Mouse (Mus musculus) adrenal gland, adult 8-10 months (tissue): ENCODE results near the gene Cdk14. TPM values are rescaled to one million over a fixed set of nuclear protein-coding genes. Genes with fewer than 3 reads are reported as not detected.

Experiments
- DNase-seq: peaks from one replicate; pipeline ENCODE4 v3.0.0; 2022
- total RNA-seq, 4 experiments: library from RNA; stranded (reverse); gene quantifications; 2 replicates each; pipeline ENCODE4 v1.2.4; 2022

Cdk14 gene
- total RNA-seq, 4 experiments from 2014 or later, result 9.9 to 17.4 (median 11.8) TPM

DNA sequence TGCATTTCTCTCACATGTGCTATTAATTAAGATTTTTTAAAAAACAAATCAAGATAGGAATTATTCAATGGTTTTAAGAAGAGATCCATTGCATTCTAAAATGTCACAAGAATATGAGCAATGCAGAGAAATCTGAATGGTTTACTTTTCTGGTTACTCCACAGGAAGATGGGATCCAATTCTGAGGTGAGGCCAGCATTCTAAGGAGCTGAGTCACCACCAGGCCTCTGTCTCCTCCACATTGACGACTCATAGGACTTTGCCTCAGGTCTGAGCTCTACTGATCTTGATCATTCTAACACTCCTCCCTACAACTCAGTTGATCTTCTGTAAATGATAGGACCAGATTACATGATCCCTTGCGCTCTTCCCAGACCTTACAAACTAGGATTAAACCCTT, 239.4 kb downstream of the Cdk14 start:
- DNase-seq, result no peak

DNA sequence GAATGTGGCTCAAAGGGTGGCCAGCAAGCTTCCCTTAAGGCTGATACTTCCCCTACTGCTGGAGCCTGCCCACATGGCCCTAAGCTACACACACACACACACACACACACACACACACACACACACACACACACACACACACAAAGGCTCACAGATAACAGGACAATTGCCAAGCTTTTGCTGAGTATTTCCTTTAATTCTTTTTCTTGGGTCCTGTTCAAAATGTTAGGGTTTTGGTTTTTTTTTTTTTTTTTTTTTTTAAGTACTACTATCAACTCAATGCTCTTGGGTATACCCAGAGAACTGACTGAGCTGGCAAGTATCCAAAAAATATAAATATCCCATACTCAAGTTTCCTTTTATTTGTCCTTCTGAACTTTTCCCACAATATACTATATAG, 239.8 kb downstream of the Cdk14 start:
- DNase-seq, result no peak

DNA sequence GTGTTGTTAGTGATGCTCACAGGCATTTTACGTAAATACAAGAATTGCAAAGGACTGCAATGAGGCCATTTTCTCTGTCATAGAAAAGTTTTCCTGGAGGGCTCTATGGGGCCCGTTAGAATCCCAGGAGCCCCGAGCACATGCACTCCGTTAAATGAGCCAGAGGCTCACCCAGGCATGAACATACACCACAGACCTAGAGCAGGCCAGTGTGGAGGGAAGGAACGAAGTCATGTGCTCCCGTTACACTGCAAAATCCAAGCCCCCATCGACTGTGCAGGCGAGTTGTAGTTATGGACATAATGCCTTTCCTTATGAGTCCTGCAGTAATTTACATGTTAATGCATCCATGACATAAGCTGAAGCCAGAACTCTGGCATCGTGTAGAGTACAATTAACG, 244.1 kb downstream of the Cdk14 start:
- no peak for DNase-seq

DNA sequence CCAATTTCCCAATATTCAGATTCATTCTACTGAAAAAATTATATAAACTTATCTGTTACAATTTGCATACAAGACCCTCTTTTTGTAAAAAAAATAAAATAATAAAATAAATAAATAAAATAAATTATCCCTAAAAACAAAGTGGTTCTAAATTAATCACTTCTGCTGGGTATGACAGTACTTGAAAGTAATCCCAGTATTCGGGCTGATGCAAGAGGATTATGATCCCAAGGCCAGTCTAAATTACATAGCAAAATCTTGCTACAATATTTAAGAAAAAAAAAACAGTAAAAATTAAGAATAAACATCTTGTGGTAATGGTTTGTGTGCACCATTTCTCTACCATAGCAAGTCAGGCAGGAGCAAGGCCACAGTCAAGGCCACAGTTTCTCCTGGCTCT, 244.5 kb downstream of the Cdk14 start:
- DNase-seq, result no peak

DNA sequence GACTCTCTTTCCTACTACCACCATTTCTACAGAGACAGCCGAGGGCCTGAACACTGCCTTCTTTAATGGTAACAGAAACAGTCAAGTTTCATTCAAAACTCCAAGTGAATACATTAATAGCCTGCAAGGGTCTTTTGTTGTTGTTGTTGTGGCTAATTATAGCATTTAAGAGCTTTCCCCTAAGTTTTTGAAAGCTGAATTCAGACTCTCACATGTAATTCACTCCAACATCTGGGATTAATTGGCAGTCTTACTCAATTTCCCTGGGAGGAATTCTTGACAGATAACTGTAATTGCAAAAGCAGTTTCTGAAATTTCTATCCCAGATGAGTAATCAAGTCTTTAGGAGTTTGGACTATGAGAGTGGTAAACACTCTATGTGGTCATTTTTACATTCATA, 245.0 kb downstream of the Cdk14 start:
- no peak for DNase-seq

DNA sequence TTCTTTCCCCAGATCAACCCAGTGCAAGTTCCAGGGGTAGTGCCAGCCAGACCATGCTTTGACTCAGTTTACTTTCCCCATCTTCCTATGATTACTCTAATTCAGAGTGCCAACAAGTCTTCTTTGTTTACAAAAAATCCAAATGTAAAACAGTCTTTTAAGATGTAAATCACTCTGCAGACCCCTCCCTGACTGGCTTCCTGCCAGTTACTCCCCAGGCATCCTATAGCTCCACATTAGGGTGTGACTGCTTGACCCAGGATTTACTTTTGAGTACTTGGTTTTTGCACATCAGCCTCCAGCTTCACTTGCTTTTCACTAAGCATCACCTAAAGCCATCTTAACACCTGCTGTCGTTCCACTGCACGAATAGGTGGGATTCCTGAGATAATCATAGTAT, 254.0 kb downstream of the Cdk14 start:
- DNase-seq, result no peak

DNA sequence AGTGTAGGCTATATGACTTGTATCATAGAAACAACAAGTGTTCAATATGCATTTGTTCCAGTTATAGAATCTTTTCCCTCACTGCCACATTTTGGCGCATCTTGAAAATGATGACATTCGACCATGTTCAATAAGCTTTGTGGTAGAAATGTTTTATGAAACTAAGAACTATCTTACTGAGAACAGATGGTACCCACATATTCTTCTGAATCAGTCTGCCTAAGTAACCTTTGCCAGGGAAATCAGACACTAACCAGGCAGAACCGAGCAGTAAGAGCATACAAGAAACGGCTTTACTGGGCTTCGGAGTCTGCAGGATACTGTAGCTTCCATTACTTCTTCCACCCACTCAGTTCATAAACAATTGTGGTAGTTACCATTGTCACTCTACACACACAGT, 255.8 kb downstream of the Cdk14 start:
- DNase-seq, result no peak

DNA sequence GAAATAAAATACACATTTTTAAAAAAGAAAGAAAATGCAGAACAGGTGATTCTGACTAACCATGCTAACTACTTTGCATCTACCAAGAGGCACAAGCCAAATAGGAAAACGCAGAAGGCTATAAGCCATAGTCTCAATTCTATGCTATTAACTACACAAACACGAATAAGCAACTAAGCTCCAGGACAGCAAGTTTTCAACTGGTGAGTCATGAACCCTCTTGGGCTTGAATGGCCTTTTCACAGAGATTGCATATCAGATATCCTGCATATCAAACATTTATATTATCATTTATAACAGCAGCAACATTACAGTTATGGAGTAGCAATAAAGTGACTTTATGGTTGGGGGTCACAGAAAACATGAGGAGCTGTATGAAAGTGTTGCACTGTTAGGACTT, 256.3 kb downstream of the Cdk14 start:
- DNase-seq, result no peak

DNA sequence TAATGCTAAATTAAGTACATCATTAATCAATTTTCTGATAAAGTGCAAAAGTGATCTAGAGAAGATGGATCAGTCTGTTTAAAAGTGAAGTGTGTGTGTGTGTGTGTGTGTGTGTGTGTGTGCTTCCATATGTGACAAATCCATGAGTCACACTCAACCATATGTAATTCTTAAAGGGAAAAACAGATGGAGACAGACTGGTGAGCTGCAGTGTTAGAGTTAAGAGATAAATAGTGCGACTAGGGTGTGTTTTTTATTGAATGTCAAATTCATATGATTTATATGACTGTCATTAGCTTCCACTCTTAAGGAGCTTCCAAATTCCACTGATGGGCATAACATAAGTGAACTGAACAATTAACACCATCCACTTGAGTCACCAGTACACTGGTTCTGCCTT, 260.6 kb downstream of the Cdk14 start:
- DNase-seq, result no peak

DNA sequence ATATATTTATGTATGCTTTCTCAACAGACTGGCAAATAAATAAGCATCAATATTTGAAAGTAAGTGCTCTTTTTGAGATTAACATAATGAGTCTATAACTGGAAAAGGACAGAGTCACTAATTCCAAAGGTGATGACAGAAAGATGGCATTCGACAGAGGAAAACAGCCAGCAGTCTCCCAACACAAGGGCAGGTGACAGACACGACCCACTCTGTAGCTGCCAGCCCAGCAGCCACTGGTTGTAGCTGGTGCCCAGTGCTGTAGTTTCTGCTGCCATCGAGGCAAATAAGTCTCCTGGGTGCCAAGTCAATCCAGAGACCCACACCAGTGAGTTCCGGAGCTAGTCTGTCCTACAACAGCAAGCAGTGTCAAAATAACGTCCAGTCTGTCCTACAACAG, 280.3 kb downstream of the Cdk14 start:
- DNase-seq, result no peak

DNA sequence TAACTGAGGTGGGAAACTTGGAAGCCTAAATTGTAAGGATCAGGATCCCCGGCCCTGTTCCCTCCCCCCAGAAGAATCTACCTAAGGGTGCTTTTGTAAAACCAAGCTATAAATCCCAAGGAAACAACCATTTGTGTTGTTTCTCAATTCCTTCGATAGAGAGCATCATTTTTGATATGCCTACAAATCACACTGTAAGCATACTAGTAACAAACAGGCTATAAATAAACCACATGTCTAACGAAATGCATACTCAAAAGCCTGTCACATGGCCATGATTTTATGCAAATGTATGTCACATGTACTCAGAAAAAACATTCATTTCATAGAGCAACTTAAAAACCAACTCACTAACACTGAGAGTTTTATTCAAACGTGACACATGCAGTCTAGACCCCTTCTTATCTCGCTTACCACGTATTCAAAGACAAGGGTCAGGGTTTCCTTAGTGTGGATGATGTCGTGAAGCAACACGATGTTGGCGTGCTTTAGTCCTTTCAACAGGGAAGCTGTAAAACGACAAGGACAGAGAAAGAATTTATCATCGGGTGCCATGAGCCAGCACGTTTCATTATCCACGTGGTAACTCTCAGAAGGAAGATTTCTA, 285.1 kb downstream of the Cdk14 start:
- no peak for DNase-seq

DNA sequence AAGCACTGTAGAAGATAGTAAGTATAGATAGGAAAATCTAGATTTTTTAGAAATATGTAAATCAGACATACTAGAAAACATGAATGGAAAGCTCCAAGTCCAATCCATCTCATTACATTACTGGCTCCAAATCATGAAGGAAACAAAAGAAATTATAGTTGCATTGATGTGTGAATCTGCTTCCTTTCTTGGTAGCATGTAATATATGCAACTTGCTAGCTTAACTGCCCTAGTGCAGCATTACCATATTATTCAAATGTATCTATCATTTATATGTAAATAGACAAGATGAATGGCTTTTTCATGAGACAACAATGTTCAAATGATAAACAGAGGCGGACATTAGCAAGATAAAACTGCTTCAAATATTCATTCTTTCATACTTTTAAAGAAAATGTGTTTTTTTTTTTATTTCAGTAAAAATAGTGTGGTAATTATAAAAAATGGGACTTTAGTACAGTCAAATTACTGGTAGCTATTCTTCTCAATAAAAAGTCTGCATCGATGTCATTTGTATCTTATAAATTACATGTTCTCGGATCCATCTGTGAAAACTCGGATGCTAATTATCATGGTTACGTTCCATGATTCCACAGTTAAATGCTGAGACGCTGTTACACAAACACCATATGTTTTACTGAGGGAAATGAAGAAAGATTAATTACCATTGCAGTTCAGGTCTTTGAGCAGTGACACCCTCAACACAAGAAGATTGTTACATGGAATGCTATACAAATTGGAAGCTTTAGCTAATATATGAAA, 285.8 kb downstream of the Cdk14 start:
- DNase-seq, result no peak

DNA sequence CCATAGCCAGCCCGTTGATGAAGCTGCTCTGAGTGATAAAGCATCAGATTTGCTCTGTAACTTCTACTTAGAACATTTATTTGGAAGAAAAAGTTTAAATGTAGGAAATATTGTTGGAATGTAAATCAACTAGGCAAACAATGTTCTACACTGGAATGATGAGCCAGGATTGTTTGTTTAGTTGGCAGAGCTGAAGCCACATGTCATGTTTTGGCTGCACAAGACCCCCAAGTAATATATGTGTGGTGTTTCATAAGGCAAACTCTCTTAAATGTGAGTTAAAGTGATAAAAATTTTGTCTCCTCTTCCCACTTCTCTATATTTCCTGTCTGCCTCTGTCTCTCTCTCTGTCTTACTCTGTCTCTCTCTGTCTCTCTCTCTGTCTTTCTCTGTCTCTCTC, 291.3 kb downstream of the Cdk14 start:
- DNase-seq, result no peak

DNA sequence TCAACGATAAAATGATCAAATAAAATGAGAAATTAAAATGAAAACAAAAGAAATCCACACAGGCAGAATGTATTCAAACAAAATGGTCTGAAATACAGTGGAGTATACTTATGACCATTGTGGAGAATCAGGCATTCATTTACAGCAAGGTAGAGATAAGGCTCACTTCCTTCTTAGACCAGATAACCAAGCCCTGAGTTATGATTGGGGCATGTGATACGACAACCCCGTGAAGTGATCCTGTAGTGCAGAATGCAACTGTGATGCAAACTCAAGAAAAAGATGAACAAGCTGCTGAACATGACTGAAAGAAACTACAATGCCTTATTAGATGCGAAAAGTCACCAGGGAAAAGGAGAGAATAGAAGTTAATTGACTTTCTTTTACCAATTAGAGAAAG, 295.5 kb downstream of the Cdk14 start:
- no peak for DNase-seq

DNA sequence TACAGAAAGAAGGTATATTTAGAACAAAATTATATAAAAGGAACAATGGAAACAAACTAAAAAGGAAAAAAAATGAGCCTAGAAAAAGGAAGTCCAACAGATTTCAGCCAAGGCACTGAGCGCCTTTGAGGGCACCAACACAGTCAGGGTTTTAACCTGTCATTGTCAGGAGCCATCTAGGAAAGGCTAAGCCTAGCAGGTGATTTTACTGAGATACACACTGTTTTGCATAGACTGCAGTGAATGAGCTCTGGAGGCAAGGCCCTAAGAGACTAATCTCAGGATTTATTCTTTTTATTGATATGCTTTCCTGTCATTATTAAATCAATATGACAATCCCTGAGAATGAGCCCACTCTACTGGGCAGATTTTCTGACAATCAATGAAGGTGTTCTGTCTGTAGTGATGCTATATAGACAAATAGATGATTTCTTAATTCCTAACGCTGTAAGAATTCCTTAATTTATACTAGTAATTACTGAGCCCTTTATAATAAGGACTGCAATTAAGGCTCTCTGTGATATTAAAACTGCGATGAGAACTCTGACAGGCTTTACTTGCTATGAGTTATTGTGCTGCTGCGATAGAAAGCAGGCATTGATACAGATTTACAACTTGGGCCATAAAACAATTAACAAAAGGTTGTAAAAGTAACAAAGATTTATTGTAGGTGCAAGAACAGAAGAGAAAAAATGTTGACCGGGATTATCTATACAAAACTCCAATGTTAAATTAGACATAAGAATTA, 303.2 kb downstream of the Cdk14 start:
- no peak for DNase-seq

DNA sequence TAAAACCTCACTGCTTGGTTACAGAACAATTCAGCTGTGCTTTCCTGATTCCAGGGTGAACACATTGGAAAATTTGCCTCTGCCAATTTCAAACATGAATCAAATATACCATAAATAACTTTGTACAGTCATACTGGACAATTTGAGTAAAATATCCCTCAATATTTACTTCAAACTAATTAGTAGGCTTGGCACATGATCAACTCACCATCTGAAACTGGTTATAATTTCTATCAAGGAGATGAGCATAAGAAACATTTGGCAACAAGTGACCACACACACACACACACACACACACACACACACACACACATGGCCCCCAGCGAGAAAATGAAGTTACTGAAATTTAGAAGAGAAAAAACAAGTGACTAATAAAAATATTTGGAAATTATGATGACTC, 304.6 kb downstream of the Cdk14 start:
- DNase-seq, result no peak

DNA sequence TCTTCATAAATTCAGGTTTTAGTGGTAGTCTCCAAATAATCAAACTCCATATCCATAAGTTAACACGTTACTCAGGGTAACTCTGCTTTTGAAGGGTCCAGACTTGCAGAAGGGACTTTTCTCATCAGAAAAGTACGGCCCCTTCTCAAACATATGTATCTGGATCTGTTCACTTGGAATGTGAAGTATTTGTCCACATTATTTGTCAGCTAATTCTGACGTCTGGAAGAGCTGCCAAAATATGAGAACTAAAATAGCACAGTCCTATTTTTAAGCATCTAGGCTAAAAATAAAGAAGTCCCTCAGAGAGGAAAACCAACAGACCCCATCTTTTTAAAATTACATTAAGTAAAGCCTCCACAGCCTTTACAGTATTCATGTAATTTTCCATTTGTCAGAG, 310.5 kb downstream of the Cdk14 start:
- DNase-seq, result no peak

DNA sequence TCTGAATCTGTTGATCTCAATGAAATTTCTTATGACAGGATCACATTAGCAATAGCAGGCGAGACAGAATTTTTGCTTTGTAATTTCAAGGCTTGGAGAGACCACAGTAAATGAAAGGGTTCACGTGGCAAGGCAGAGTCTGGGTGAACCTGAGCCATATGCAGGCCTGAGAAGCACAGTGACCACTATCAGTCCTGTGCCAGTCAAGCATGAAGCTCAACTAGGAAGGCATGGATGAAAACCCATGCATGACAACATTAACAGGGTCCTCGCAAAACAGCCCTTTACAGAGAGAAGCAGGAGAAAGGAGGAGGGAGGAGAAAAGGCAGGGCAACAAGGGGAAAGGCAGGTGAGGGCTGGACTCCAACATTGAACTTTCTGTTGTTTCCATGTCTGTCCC, 311.1 kb downstream of the Cdk14 start:
- no peak for DNase-seq

DNA sequence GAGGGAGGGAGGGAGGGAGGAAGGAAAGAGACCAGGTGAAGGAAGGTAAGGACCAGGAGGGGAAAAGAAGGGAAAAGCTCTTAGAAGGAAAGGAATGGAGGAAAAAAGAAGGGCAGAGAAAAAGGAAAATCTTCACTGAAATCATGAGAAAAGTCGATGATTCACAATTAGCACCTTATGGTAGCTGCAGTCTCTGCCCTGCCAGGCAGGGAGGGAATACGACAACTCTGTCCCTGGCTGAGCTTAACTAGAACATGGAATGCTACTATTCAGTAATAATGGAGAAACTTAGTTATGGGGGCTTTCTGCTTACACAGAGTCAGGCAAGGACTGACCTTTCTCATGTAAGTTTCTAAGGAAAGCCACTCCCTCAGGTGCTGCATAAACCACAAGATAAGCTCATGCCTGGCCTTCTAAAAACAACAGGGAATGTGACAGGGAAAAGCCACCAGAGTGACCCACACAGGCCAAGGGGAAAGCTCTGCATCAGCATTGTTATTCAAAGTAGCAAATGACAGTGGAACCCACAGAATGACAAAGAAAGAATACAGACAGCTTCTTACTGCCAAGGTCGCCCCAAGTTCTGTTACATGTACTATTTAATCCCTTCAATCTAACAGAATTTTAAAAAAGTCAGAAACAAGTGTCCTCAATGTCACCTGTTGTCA, 323.7 kb downstream of the Cdk14 start:
- DNase-seq, result no peak

DNA sequence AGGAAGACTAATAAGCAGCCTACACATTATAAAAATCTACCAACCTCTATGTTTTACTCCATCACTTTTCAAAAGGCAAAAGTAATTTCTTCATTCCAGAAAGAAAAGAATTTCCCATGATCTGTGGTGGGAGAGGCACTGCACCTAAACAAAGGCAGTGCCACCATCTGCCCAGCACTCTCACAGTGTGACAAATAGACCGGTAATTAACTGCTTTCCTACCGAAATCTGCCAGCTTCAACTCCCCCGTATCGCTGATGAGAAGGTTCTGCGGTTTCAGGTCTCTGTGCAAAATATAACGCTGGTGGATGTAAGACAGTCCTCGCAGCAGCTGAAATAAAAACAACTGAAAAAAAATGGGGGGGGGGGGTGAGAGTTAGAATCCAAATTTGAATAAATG, 327.4 kb downstream of the Cdk14 start:
- DNase-seq, result no peak

DNA sequence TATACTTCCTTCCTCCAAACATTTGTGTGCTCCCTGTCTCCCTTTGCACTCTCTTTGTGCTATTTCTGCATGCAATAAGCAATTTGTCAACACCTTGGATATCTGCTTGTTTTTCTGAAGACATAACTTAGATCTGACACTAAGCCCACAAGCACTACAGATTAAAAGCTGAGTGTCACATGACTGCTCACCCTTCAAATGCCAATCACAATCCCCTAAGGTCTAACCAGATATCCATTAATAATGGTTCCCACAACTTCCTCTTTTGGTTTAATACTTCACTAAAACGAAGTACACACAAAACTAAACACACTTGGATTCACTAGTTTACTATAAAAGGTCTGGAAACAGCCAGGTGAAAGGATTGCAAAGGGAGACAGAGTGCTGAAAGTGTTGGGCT, 348.6 kb downstream of the Cdk14 start:
- DNase-seq, result no peak

DNA sequence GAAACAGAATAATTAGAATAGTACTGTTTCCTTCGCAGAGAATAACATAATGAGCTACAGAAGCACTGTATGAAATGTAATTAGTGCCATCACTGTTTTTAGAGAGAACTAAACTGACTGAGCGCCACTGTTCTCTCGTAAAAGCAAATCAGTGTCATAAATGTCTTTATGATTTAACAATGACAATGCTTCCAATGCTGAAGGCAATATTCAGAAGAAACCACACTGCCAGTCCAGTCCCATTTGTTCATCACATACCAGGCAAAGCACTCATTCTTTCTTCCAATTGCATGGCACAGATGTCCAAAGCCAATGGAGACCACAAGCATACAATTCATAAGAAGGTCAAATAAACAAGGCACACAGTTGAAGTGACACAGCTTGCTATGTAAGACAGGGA, 355.4 kb downstream of the Cdk14 start:
- no peak for DNase-seq

DNA sequence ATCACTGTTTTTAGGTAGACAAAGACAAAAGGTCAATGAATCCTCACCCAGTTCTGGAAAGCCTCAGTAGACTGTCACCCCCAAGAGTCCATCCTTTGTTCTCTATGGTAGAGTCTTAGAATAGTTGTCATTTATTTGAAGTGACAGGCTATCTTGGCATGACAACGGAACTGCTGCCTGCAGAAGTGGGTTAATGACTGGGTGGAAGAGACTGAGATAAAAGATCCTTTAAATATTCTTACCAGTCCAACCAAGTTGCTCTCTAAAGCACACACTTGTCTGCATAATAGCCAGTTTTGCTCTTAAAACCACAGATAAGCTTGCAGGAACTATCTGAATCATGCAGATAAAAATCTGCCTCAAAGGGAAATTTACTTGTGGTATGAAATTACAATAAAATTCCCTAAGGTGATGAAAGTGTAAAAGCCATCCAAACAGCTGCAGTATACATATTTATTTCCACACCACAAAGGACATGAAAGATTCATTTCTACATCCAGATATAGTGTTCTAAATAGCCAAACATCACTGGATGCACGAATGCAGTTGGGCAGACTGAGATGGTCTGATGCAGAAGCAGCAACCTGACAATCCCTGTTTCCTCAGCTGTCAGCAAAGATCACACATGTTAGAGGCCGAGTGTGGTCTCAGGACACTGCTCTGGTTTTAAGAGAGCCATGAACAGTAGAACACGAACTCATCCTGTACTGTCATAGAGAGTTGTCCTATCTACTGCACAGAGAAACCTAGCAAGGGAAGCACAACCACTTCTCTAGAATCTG, 363.8 kb downstream of the Cdk14 start:
- no peak for DNase-seq
